Mouse (Mus musculus) midbrain, embryonic 15.5 days (tissue): ENCODE results near the gene Calhm5. TPM values are rescaled to one million over a fixed set of nuclear protein-coding genes. Genes with fewer than 3 reads are reported as not detected.

Source experiments
- ATAC-seq: fragments of 200-750 bp; cut with Nextera tagmentation; replicated peaks from 2 replicates; pipeline ENCODE4 v1.8.0; 2017; ENCODE audit warnings: moderate TSS enrichment
- H3K27ac ChIP-seq: fragments of 300-500 bp; sonication (generic); 2 replicates; pipeline ENCODE4 v1.5.1; 2015; ENCODE audit warnings: mild to moderate bottlenecking, inconsistent platforms
- H3K27me3 ChIP-seq: fragments of 300-500 bp; sonication (generic); replicated peaks from 2 replicates; pipeline ENCODE4 v1.6.1; 2015; ENCODE audit warnings: inconsistent platforms
- H3K36me3 ChIP-seq: fragments of 300-500 bp; sonication (generic); replicated peaks from 2 replicates; pipeline ENCODE4 v1.6.1; 2015; ENCODE audit warnings: inconsistent platforms
- H3K4me1 ChIP-seq: fragments of 300-500 bp; sonication (generic); 2 replicates; pipeline ENCODE4 v1.6.1; 2015; ENCODE audit warnings: inconsistent platforms
- H3K4me2 ChIP-seq: fragments of 300-500 bp; sonication (generic); 2 replicates; pipeline ENCODE4 v1.6.1; 2015; ENCODE audit warnings: inconsistent platforms, mild to moderate bottlenecking, moderate library complexity
- H3K4me3 ChIP-seq: fragments of 300-500 bp; sonication (generic); 2 replicates; pipeline ENCODE4 v1.5.1; 2015; ENCODE audit warnings: mild to moderate bottlenecking, inconsistent platforms
- H3K9ac ChIP-seq: fragments of 300-500 bp; sonication (generic); 2 replicates; pipeline ENCODE4 v1.6.1; 2015; ENCODE audit warnings: mild to moderate bottlenecking, inconsistent platforms
- H3K9me3 ChIP-seq: fragments of 300-500 bp; sonication (generic); 2 replicates; pipeline ENCODE4 v1.6.1; 2016; ENCODE audit warnings: inconsistent platforms
- WGBS: fragments of 180-500 bp; shearing (Covaris S2); methylation state at CpG from one replicate; pipeline ENCODE4 v1.1.7; 2015; ENCODE audit warnings: mixed read lengths; 5-methylcytosine and 5-hydroxymethylcytosine counted together
- polyA plus RNA-seq: library from polyadenylated mRNA; unstranded; fragments of >200 nt; fragmentation: Nextera tagmentation; extraction: Ambion mirVana; gene quantifications from 2 replicates; pipeline ENCODE4 v1.2.1, GENCODE M21; 2015

Gene Calhm5
- polyA plus RNA-seq, 1 experiment from 2014 or later = 0.74 TPM

- H3K27ac ChIP-seq = no peak overlapping the region
- no peak overlapping the region for H3K4me2 ChIP-seq
- H3K36me3 ChIP-seq = no peaks in the 10 kb centered on the region
- no peak overlapping the region for H3K9ac ChIP-seq
- H3K4me3 ChIP-seq = no peak overlapping the region
- no peaks in the 10 kb centered on the region for H3K9me3 ChIP-seq
- H3K27me3 ChIP-seq = no peaks in the 10 kb centered on the region
- no peak for ATAC-seq
- 83% methylated on average over 13 of the region's 13 CpGs for WGBS
- H3K4me1 ChIP-seq = no peaks in the 10 kb centered on the region
Observed at GRCm38 (mm10) chr10:34110863-34111465, 14.6 kb upstream of the Calhm5 start.

GRCm38 (mm10) chr10:34095964-34096363 lies 355 bp downstream of the Calhm5 start:
- Histone ChIP-seq H3K4me2 (peak overlapping the region; percentile 33), H3K4me1 (peaks cover 3% of the 10 kb centered on the region; the same call in 1 of the 2 replicates), H3K36me3 (no peaks in the 10 kb centered on the region), H3K9ac (no peak overlapping the region; the same call in 1 of the 2 replicates), H3K9me3 (no peaks in the 10 kb centered on the region), H3K27me3 (no peaks in the 10 kb centered on the region), H3K27ac (no peak overlapping the region), H3K4me3 (peak overlapping the region; percentile 15)
- 59% methylated on average over 12 of the region's 12 CpGs for WGBS
- ATAC-seq = peak; percentile 46

- H3K36me3 ChIP-seq = no peaks in the 10 kb centered on the region
- peaks cover 3% of the 10 kb centered on the region; the same call in 1 of the 2 replicates for H3K4me1 ChIP-seq
- no peak overlapping the region for H3K4me3 ChIP-seq
- no peak overlapping the region for H3K9ac ChIP-seq
- ATAC-seq = peak; percentile 27; the same call in 1 of the 2 replicates
- H3K4me2 ChIP-seq = no peak overlapping the region
- whole genome bisulfite sequencing = 58% methylated on average over 2 of the region's 2 CpGs
- no peak overlapping the region for H3K27ac ChIP-seq
- no peaks in the 10 kb centered on the region for H3K9me3 ChIP-seq
- H3K27me3 ChIP-seq = no peaks in the 10 kb centered on the region
Observed at GRCm38 (mm10) chr10:34095147-34095546, 1.2 kb downstream of the Calhm5 start.

- WGBS = 73% methylated on average over 5 of the region's 5 CpGs
- no peak overlapping the region for H3K4me2 ChIP-seq
- peak; percentile 61; the same call in 1 of the 2 replicates for ATAC-seq
Observed at GRCm38 (mm10) chr10:34091888-34092287, 4.4 kb downstream of the Calhm5 start.

GRCm38 (mm10) chr10:34090481-34090880 lies 5.8 kb downstream of the Calhm5 start:
- H3K27me3 ChIP-seq = no peaks in the 10 kb centered on the region
- H3K9me3 ChIP-seq = no peaks in the 10 kb centered on the region
- H3K36me3 ChIP-seq = no peaks in the 10 kb centered on the region
- H3K4me3 ChIP-seq = no peak overlapping the region
- ATAC-seq = no peak
- H3K27ac ChIP-seq = no peak overlapping the region
- no peak overlapping the region for H3K9ac ChIP-seq
- no peak overlapping the region for H3K4me2 ChIP-seq
- WGBS = 74% methylated on average over 1 of the region's 1 CpGs
- no peaks in the 10 kb centered on the region for H3K4me1 ChIP-seq

More at GRCm38 (mm10) chr10:34091888-34092287, 4.4 kb downstream of the Calhm5 start:
- Histone ChIP-seq H3K27ac (no peak overlapping the region), H3K4me1 (peaks cover 3% of the 10 kb centered on the region; the same call in 1 of the 2 replicates), H3K27me3 (no peaks in the 10 kb centered on the region), H3K36me3 (no peaks in the 10 kb centered on the region), H3K9me3 (no peaks in the 10 kb centered on the region), H3K4me3 (no peak overlapping the region), H3K9ac (no peak overlapping the region)

- no peak for ATAC-seq
- H3K27ac ChIP-seq = no peak overlapping the region
- H3K9me3 ChIP-seq = no peaks in the 10 kb centered on the region
- no peaks in the 10 kb centered on the region for H3K4me1 ChIP-seq
- WGBS = 85% methylated on average over 3 of the region's 3 CpGs
- no peaks in the 10 kb centered on the region for H3K36me3 ChIP-seq
- H3K9ac ChIP-seq = no peak overlapping the region
- H3K4me3 ChIP-seq = no peak overlapping the region
- no peaks in the 10 kb centered on the region for H3K27me3 ChIP-seq
- no peak overlapping the region for H3K4me2 ChIP-seq
Observed at GRCm38 (mm10) chr10:34089517-34089916, 6.8 kb downstream of the Calhm5 start.

- Histone ChIP-seq H3K27me3 (no peaks in the 10 kb centered on the region), H3K4me1 (no peaks in the 10 kb centered on the region), H3K4me3 (no peak overlapping the region), H3K9ac (no peak overlapping the region), H3K36me3 (no peaks in the 10 kb centered on the region), H3K4me2 (no peak overlapping the region), H3K27ac (no peak overlapping the region), H3K9me3 (no peaks in the 10 kb centered on the region)
- no peak for ATAC-seq
- 89% methylated on average over 2 of the region's 2 CpGs for WGBS
Observed at GRCm38 (mm10) chr10:34088515-34088914, 7.8 kb downstream of the Calhm5 start.

- H3K4me2 ChIP-seq = no peak overlapping the region
Observed at GRCm38 (mm10) chr10:34086514-34086913, 9.8 kb downstream of the Calhm5 start.

GRCm38 (mm10) chr10:34074522-34075200 lies 21.7 kb downstream of the Calhm5 start:
- H3K9me3 ChIP-seq = no peaks in the 10 kb centered on the region
- ATAC-seq = no peak
- 86% methylated on average over 5 of the region's 5 CpGs for WGBS
- H3K4me2 ChIP-seq = no peak overlapping the region
- no peaks in the 10 kb centered on the region for H3K27me3 ChIP-seq
- no peaks in the 10 kb centered on the region for H3K36me3 ChIP-seq
- no peak overlapping the region for H3K9ac ChIP-seq
- H3K4me1 ChIP-seq = no peaks in the 10 kb centered on the region
- no peak overlapping the region for H3K4me3 ChIP-seq
- no peak overlapping the region for H3K27ac ChIP-seq

More at GRCm38 (mm10) chr10:34086514-34086913, 9.8 kb downstream of the Calhm5 start:
- ATAC-seq = no peak
- Histone ChIP-seq H3K36me3 (no peaks in the 10 kb centered on the region), H3K4me3 (no peak overlapping the region), H3K9me3 (no peaks in the 10 kb centered on the region), H3K4me1 (no peaks in the 10 kb centered on the region), H3K27ac (no peak overlapping the region), H3K27me3 (no peaks in the 10 kb centered on the region), H3K9ac (no peak overlapping the region)
- 98% methylated on average over 1 of the region's 1 CpGs for WGBS

GRCm38 (mm10) chr10:34071650-34072049 lies 24.7 kb downstream of the Calhm5 start:
- H3K27ac ChIP-seq = no peak overlapping the region
- H3K4me3 ChIP-seq = no peak overlapping the region
- H3K4me1 ChIP-seq = no peaks in the 10 kb centered on the region
- no peaks in the 10 kb centered on the region for H3K27me3 ChIP-seq
- no peaks in the 10 kb centered on the region for H3K36me3 ChIP-seq
- WGBS = 62% methylated on average over 2 of the region's 2 CpGs
- H3K9me3 ChIP-seq = no peaks in the 10 kb centered on the region
- no peak overlapping the region for H3K4me2 ChIP-seq
- no peak for ATAC-seq
- no peak overlapping the region for H3K9ac ChIP-seq

GRCm38 (mm10) chr10:34070999-34071492 lies 25.3 kb downstream of the Calhm5 start:
- Histone ChIP-seq H3K27me3 (no peaks in the 10 kb centered on the region), H3K9me3 (no peaks in the 10 kb centered on the region), H3K4me1 (no peaks in the 10 kb centered on the region), H3K27ac (no peak overlapping the region), H3K9ac (no peak overlapping the region), H3K4me3 (no peak overlapping the region), H3K4me2 (no peak overlapping the region), H3K36me3 (no peaks in the 10 kb centered on the region)
- 57% methylated on average over 5 of the region's 5 CpGs for WGBS
- no peak for ATAC-seq

- ATAC-seq = no peak
- 78% methylated on average over 1 of the region's 1 CpGs for WGBS
- Histone ChIP-seq H3K4me3 (no peak overlapping the region), H3K27ac (no peak overlapping the region), H3K9me3 (no peaks in the 10 kb centered on the region), H3K36me3 (no peaks in the 10 kb centered on the region), H3K27me3 (no peaks in the 10 kb centered on the region), H3K9ac (no peak overlapping the region), H3K4me1 (no peaks in the 10 kb centered on the region), H3K4me2 (no peak overlapping the region)
Observed at GRCm38 (mm10) chr10:34069606-34070005, 26.7 kb downstream of the Calhm5 start.
